Mouse (Mus musculus): ENCODE measurements around the gene Il2ra. TPM values are rescaled to one million over a fixed set of nuclear protein-coding genes. Genes with fewer than 3 reads are reported as not detected.

Il2ra gene
- polyA plus RNA-seq, 1 experiment from 2014 or later: not detected

DNA sequence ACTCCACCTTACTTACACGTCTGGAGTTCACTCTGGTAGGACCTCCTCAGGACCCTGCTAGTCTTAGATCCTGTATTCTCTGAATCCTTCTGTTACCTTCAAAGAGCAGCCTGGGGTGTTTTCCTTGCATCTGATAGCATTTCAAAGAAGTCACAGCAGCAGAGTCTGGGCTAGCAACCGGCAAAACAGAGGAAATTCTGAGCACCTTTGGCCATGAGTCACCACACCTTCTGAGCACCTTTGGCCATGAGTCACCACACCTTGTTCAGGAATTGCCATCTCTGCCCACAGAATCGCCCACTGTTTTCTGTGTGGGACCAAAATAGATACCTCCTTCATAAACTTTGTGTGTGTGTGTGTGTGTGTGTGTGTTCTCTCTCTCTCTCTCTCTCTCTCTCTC lies 8.9 kb downstream of the Il2ra start:
- Histone ChIP-seq H3K36me3 (ENCODE audit: insufficient read depth, low read length) (no peaks in the 10 kb centered on the region), H3K4me2 (ENCODE audit: low read length) (no peak overlapping the region), H3K27ac (no peak overlapping the region), H3K9me3 (replicated peaks; ENCODE audit: low read length) (no peaks in the 10 kb centered on the region), H3K9ac (ENCODE audit: low read depth, low read length) (no peak overlapping the region), H3K4me1 (replicated peaks; ENCODE audit: insufficient read depth, low read length) (no peaks in the 10 kb centered on the region), H3K4me3 (replicated peaks; ENCODE audit: low read depth, low read length) (no peak overlapping the region), H3K27me3 (ENCODE audit: insufficient read depth, low read length) (no peaks in the 10 kb centered on the region)
- TF ChIP-seq CTCF (IDR thresholded peaks at IDR 0.05; ENCODE audit: low read depth): no peak
- ATAC-seq (replicated peaks; ENCODE audit: low FRiP score, low read depth): no peak
- 55% methylated on average over 3 of the region's 3 CpGs for WGBS
- DNase-seq (ENCODE audit: low spot score): no peak

GRCm38 (mm10) chr2:11652196-11652595 lies 9.6 kb downstream of the Il2ra start:
- TF ChIP-seq CTCF (IDR thresholded peaks at IDR 0.05; ENCODE audit: low read depth): no peak
- H3K4me3 ChIP-seq (replicated peaks; ENCODE audit: low read depth, low read length): no peak overlapping the region
- H3K4me1 ChIP-seq (replicated peaks; ENCODE audit: insufficient read depth, low read length): no peaks in the 10 kb centered on the region
- H3K9me3 ChIP-seq (replicated peaks; ENCODE audit: low read length): no peaks in the 10 kb centered on the region
- H3K27me3 ChIP-seq (ENCODE audit: insufficient read depth, low read length): no peaks in the 10 kb centered on the region
- H3K4me2 ChIP-seq (ENCODE audit: low read length): no peak overlapping the region
- no peak overlapping the region for H3K9ac ChIP-seq (ENCODE audit: low read depth, low read length)
- H3K36me3 ChIP-seq (ENCODE audit: insufficient read depth, low read length): no peaks in the 10 kb centered on the region
- DNase-seq (ENCODE audit: low spot score) (no peak), ATAC-seq (replicated peaks; ENCODE audit: low FRiP score, low read depth) (no peak)
- 87% methylated on average over 3 of the region's 3 CpGs for WGBS
- no peak overlapping the region for H3K27ac ChIP-seq

- no peaks in the 10 kb centered on the region for H3K27me3 ChIP-seq (ENCODE audit: insufficient read depth, low read length)
- H3K9ac ChIP-seq (ENCODE audit: low read depth, low read length): no peak overlapping the region
- H3K27ac ChIP-seq: no peak overlapping the region
- DNase-seq (ENCODE audit: low spot score): no peak
- WGBS: 80% methylated on average over 2 of the region's 2 CpGs
- H3K4me2 ChIP-seq (ENCODE audit: low read length): no peak overlapping the region
- no peak for TF ChIP-seq CTCF (IDR thresholded peaks at IDR 0.05; ENCODE audit: low read depth)
- H3K9me3 ChIP-seq (replicated peaks; ENCODE audit: low read length): no peaks in the 10 kb centered on the region
- no peaks in the 10 kb centered on the region for H3K4me1 ChIP-seq (replicated peaks; ENCODE audit: insufficient read depth, low read length)
- ATAC-seq (replicated peaks; ENCODE audit: low FRiP score, low read depth): no peak
- H3K36me3 ChIP-seq (ENCODE audit: insufficient read depth, low read length): no peaks in the 10 kb centered on the region
- no peak overlapping the region for H3K4me3 ChIP-seq (replicated peaks; ENCODE audit: low read depth, low read length)
Measured at GRCm38 (mm10) chr2:11652780-11653179, 10.2 kb downstream of the Il2ra start.

DNA sequence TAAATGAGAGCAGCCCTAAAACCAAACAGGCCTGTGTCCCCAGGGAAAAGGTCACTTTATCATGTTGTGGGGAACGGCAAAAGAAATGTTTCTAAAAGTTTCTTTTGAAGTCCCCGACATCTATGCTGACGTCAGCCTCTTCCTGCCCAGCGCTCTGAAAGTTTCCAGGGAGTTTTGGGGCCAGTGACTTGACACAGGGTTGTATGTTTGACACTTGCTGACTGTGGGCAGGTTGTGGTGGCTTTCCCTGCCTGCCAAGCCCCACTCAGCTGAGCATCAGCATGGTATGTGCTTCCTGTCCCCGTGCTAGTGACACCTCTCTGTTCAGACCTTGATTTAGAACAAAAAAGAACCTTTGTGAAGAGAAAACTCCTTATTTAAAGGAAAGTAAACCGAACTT lies 10.7 kb downstream of the Il2ra start:
- H3K9me3 ChIP-seq (replicated peaks; ENCODE audit: low read length): no peaks in the 10 kb centered on the region
- H3K27ac ChIP-seq: no peak overlapping the region
- 45% methylated on average over 6 of the region's 6 CpGs for WGBS
- H3K9ac ChIP-seq (ENCODE audit: low read depth, low read length): no peak overlapping the region
- H3K27me3 ChIP-seq (ENCODE audit: insufficient read depth, low read length): no peaks in the 10 kb centered on the region
- DNase-seq (ENCODE audit: low spot score) (no peak), ATAC-seq (replicated peaks; ENCODE audit: low FRiP score, low read depth) (no peak)
- no peak overlapping the region for H3K4me3 ChIP-seq (replicated peaks; ENCODE audit: low read depth, low read length)
- H3K36me3 ChIP-seq (ENCODE audit: insufficient read depth, low read length): no peaks in the 10 kb centered on the region
- H3K4me2 ChIP-seq (ENCODE audit: low read length): no peak overlapping the region
- TF ChIP-seq CTCF (IDR thresholded peaks at IDR 0.05; ENCODE audit: low read depth): no peak
- H3K4me1 ChIP-seq (replicated peaks; ENCODE audit: insufficient read depth, low read length): no peaks in the 10 kb centered on the region

GRCm38 (mm10) chr2:11653780-11654179 lies 11.2 kb downstream of the Il2ra start:
- DNase-seq (ENCODE audit: low spot score) (no peak), ATAC-seq (replicated peaks; ENCODE audit: low FRiP score, low read depth) (no peak)
- no peaks in the 10 kb centered on the region for H3K36me3 ChIP-seq (ENCODE audit: insufficient read depth, low read length)
- no peaks in the 10 kb centered on the region for H3K4me1 ChIP-seq (replicated peaks; ENCODE audit: insufficient read depth, low read length)
- no peak overlapping the region for H3K27ac ChIP-seq
- H3K4me3 ChIP-seq (replicated peaks; ENCODE audit: low read depth, low read length): no peak overlapping the region
- no peak overlapping the region for H3K4me2 ChIP-seq (ENCODE audit: low read length)
- TF ChIP-seq CTCF (IDR thresholded peaks at IDR 0.05; ENCODE audit: low read depth): no peak
- H3K9me3 ChIP-seq (replicated peaks; ENCODE audit: low read length): no peaks in the 10 kb centered on the region
- no peaks in the 10 kb centered on the region for H3K27me3 ChIP-seq (ENCODE audit: insufficient read depth, low read length)
- no peak overlapping the region for H3K9ac ChIP-seq (ENCODE audit: low read depth, low read length)
- 85% methylated on average over 5 of the region's 5 CpGs for WGBS

DNA sequence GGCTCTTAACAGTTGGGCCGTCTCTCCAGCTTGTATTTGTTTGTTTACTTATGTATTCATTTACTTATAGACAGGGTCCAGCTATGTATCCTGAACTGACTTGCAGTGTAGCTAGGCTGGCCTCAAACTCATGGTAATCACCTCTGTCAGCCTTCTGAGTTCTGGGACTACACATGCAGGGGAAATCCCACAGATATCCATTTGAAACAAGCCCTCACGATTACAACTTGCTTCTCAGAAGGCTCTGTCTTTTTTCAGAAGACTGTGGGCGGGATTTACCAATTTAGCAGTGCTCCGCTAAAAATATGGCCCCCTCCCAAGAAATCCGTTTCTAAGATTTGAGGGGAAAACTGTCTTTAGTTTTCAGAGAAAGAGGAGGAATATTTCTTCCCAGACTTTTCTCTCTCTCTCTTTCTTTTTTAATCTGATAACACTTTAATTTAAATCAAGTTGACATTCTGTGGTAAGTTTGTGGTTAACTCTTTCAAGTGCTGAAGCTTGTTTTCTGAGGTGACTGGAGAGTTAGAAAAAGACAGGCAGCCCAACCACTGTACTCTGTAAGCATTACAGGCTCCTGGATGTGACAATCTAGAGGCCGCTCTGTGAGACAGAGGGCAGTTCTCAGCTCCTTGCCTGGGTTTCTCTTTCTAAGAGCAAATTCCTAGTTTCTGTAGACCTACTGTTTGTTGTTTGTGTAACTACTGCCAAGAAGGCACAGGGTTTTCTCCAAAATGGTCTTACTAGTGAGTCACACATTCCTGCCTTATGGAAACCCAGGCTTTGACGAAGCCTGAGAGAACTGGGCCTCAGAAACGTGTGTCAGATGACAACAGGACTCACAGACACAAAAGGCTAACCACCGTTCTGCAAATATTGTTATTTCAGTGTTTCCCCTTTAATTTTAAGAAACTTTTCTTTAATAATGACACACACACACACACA lies 12.7 kb downstream of the Il2ra start:
- no peak overlapping the region for H3K9ac ChIP-seq (ENCODE audit: low read depth, low read length)
- TF ChIP-seq CTCF (IDR thresholded peaks at IDR 0.05; ENCODE audit: low read depth): no peak
- DNase-seq (ENCODE audit: low spot score) (no peak), ATAC-seq (replicated peaks; ENCODE audit: low FRiP score, low read depth) (no peak)
- no peak overlapping the region for H3K27ac ChIP-seq
- no peaks in the 10 kb centered on the region for H3K9me3 ChIP-seq (replicated peaks; ENCODE audit: low read length)
- 57% methylated on average over 9 of the region's 9 CpGs for WGBS
- H3K27me3 ChIP-seq (ENCODE audit: insufficient read depth, low read length): no peaks in the 10 kb centered on the region
- H3K4me1 ChIP-seq (replicated peaks; ENCODE audit: insufficient read depth, low read length): no peaks in the 10 kb centered on the region
- no peak overlapping the region for H3K4me3 ChIP-seq (replicated peaks; ENCODE audit: low read depth, low read length)
- H3K4me2 ChIP-seq (ENCODE audit: low read length): no peak overlapping the region
- no peaks in the 10 kb centered on the region for H3K36me3 ChIP-seq (ENCODE audit: insufficient read depth, low read length)
